Mouse (Mus musculus): ENCODE measurements around the gene Gm21818. TPM values are rescaled to one million over a fixed set of nuclear protein-coding genes. Genes with fewer than 3 reads are reported as not detected.
"Not testable (repeated sequence)": the region's sequence is repeated elsewhere in the genome, so short reads cannot be mapped to it uniquely, and the experiment has no call there.

Gm21818 gene
- polyA plus RNA-seq (2012; rRNA removed): not detected in 2 replicates

DNA sequence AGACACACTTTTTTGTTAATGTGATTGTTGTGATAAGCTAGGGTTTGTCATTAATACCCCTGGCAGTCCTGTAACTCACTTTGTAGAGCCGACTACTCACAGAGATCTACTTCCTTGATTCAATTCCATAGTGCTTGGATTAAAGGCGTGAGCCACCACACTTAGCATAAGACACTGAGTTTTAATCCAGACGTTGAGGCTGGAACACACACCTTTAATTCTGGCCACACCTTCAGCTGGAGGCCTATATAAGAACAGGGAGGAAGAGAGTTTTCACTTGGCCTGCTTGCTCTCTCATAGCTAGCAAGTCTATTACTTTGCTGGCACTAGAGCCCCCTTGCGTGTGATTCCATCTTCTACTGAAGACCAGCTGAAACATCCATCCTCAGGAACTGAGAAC lies at the start of gene Gm21818:
TSS of gene Gm21818 (plus strand) at position 301 of the 400 bp plus-strand sequence.
- not testable (repeated sequence) for H3K27me3 ChIP-seq (ENCODE audit: control insufficient read depth, insufficient read depth, low read length); DNase-seq (ENCODE audit: low read depth in 1 of 2, low spot score in 2 of 2); H3K36me3 ChIP-seq (ENCODE audit: control insufficient read depth, insufficient read depth, low read length); H3K4me1 ChIP-seq (ENCODE audit: control insufficient read depth, insufficient read depth, insufficient read length); H3K4me3 ChIP-seq (ENCODE audit: extremely low read depth, insufficient read depth, insufficient read length); H3K27ac ChIP-seq (ENCODE audit: insufficient read depth, low read length)
- WGBS: 90% methylated on average over 4 of the region's 4 CpGs

DNA sequence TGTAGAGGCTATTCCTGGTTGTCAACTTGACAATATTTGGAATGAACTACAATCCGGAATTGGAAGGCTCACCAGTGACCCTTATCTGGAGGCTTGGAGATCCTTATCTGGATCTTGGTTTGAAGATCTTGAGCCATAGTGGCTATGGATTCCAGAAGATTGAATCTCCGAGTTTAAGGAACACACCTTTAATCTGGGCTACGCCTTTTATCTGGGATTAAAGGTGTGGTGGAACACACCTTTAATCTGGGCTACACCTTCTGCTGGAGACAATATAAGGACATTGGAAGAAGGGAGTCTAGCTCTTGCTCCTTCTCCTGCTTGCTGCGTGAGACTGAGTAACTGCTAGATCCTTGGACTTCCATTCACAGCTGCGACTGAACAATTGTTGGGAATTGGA lies 32.3 kb upstream of the Gm21818 start, which contains the start of gene Gm20767:
TSS of gene Gm20767 (plus strand) at position 301 of the 400 bp plus-strand sequence.
- not testable (repeated sequence) for H3K27ac ChIP-seq (ENCODE audit: insufficient read depth, low read length); H3K36me3 ChIP-seq (ENCODE audit: control insufficient read depth, insufficient read depth, low read length); H3K4me1 ChIP-seq (ENCODE audit: control insufficient read depth, insufficient read depth, insufficient read length); H3K27me3 ChIP-seq (ENCODE audit: control insufficient read depth, insufficient read depth, low read length); DNase-seq (ENCODE audit: low read depth in 1 of 2, low spot score in 2 of 2); H3K4me3 ChIP-seq (ENCODE audit: extremely low read depth, insufficient read depth, insufficient read length)
- 86% methylated on average over 1 of the region's 5 CpGs for WGBS

GRCm38 (mm10) chr13:120142348-120142747 lies 29.9 kb upstream of the Gm21818 start:
- H3K4me1 ChIP-seq (ENCODE audit: control insufficient read depth, insufficient read depth, insufficient read length); DNase-seq (ENCODE audit: low read depth in 1 of 2, low spot score in 2 of 2); H3K27me3 ChIP-seq (ENCODE audit: control insufficient read depth, insufficient read depth, low read length); H3K27ac ChIP-seq (ENCODE audit: insufficient read depth, low read length); H3K36me3 ChIP-seq (ENCODE audit: control insufficient read depth, insufficient read depth, low read length); H3K4me3 ChIP-seq (ENCODE audit: extremely low read depth, insufficient read depth, insufficient read length): not testable (repeated sequence)
- WGBS: 58% methylated on average over 2 of the region's 3 CpGs

DNA sequence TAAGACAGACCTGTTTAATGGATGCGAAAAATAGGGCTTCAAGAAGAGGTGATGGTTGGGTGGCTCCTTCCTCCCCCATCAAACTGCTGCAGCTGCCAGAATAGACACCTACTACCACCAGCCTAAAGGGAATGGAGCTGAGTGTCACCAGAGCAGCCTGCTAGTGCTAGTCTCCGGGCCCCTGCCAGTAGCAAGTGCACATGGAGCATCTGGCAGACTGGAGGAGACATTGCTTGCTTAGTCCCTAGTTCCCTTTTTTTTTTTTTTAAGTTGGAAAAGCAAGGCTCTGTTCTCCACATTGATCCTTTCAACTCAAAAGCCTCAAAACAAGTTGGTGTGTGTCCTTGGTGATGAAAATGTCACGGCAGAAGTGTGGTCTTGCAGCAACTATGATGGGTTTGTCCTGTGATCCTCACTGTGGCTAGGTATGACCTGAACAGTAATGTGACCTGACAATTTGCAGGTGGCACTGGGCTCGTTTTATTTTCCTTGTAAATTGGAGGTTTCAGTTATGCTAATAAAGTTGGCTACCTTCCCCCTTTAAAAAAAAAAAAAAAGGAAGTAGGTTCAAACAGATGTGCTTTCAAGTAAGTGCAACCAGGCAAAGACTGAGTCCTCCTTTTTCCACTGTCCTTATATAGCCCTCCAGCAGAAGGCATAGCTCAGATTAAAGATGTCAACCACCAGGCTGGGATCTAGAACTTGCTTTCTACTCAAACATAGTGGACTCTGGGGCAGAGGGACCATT lies 22.4 kb upstream of the Gm21818 start:
- 7% methylated on average over 3 of the region's 4 CpGs for WGBS
- not testable (repeated sequence) for DNase-seq (ENCODE audit: low read depth in 1 of 2, low spot score in 2 of 2); H3K27me3 ChIP-seq (ENCODE audit: control insufficient read depth, insufficient read depth, low read length); H3K4me3 ChIP-seq (ENCODE audit: extremely low read depth, insufficient read depth, insufficient read length); H3K4me1 ChIP-seq (ENCODE audit: control insufficient read depth, insufficient read depth, insufficient read length); H3K36me3 ChIP-seq (ENCODE audit: control insufficient read depth, insufficient read depth, low read length)
- peak overlapping the region; percentile 62; the same call in 1 of the 2 replicates for H3K27ac ChIP-seq (ENCODE audit: insufficient read depth, low read length)

- H3K4me1 ChIP-seq (ENCODE audit: control insufficient read depth, insufficient read depth, insufficient read length); H3K4me3 ChIP-seq (ENCODE audit: extremely low read depth, insufficient read depth, insufficient read length); H3K36me3 ChIP-seq (ENCODE audit: control insufficient read depth, insufficient read depth, low read length); H3K27me3 ChIP-seq (ENCODE audit: control insufficient read depth, insufficient read depth, low read length): not testable (repeated sequence)
- H3K27ac ChIP-seq (ENCODE audit: insufficient read depth, low read length): peak overlapping the region; percentile 62
- 9% methylated on average over 3 of the region's 3 CpGs for WGBS
- peak in 1 of 2 experiments; percentile 3 for DNase-seq (ENCODE audit: low read depth in 1 of 2, low spot score in 2 of 2)
Measured at GRCm38 (mm10) chr13:120150589-120150988, 21.6 kb upstream of the Gm21818 start.

DNA sequence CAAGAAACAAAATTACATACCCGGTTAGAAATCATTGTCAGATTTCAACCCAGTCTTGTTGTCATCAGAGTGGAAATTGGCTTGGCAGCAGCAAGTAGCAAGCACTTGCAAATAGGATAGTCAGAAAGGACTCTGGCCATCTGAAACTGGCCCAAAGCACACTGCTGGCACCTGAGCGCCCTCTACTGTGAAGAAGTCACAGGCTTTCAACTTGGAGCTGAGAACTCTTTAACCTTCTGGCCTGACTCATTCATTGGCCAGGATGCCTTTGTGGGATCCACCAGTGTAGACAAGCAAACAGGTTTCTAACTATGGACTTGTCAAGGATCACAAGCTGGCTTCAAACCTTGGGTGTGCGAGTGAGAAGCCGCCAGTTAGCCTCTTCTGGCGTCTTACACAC lies 3.9 kb upstream of the Gm21818 start:
- H3K4me3 ChIP-seq (ENCODE audit: extremely low read depth, insufficient read depth, insufficient read length); H3K27ac ChIP-seq (ENCODE audit: insufficient read depth, low read length); H3K4me1 ChIP-seq (ENCODE audit: control insufficient read depth, insufficient read depth, insufficient read length); H3K36me3 ChIP-seq (ENCODE audit: control insufficient read depth, insufficient read depth, low read length); H3K27me3 ChIP-seq (ENCODE audit: control insufficient read depth, insufficient read depth, low read length): not testable (repeated sequence)
- WGBS: 61% methylated on average over 5 of the region's 5 CpGs
- DNase-seq (ENCODE audit: low read depth in 1 of 2, low spot score in 2 of 2): peak in 1 of 2 experiments; percentile 12

DNA sequence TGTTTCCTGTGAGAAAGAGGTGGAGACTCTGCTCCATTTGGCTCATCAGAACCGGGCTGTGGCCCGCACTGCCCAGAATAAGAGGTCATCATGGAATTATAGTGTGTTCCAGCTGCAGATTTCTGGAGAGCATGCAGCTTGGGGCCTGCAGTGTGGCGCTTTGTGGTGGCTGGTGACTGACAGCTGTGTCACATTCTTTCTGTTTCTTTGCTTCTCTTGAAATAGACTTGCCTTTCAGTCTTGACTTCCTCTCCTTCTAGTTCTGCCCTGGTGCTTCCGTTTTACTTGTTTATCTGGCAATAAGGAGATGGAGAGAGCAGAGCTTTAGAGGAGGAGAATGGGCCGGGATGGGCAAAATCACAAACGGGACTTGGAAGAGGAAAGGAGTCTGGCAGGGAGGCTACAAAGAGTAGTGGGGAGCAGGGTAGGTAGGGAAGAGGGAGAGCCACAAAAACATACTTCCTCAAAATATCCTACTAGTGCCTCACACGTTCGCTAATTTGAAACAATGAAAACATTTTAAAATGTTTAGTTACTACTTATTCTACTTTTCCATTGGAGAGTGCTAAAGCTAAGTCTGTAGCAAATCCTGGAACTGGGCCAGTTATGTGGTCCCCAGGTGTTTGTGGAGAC lies 24.1 kb downstream of the Gm21818 start:
- WGBS: 14% methylated on average over 7 of the region's 8 CpGs

GRCm38 (mm10) chr13:120215847-120216246 lies 43.6 kb downstream of the Gm21818 start, which contains the start of gene Gm21762:
Gm21762 (minus strand) TSS chr13:120215947.
- no CpG with 5 or more reads among the region's 2 CpGs for WGBS
- H3K4me3 ChIP-seq (ENCODE audit: extremely low read depth, insufficient read depth, insufficient read length): not testable (repeated sequence)

More for the DNA sequence above, 24.1 kb downstream of the Gm21818 start:
- DNase-seq (ENCODE audit: low read depth in 1 of 2, low spot score in 2 of 2); H3K36me3 ChIP-seq (ENCODE audit: control insufficient read depth, insufficient read depth, low read length); H3K4me1 ChIP-seq (ENCODE audit: control insufficient read depth, insufficient read depth, insufficient read length); H3K27me3 ChIP-seq (ENCODE audit: control insufficient read depth, insufficient read depth, low read length); H3K4me3 ChIP-seq (ENCODE audit: extremely low read depth, insufficient read depth, insufficient read length): not testable (repeated sequence)
- H3K27ac ChIP-seq (ENCODE audit: insufficient read depth, low read length): 0 out of 2 replicates have a peak overlapping the region, but pooled peaks have one; percentile 15

DNA sequence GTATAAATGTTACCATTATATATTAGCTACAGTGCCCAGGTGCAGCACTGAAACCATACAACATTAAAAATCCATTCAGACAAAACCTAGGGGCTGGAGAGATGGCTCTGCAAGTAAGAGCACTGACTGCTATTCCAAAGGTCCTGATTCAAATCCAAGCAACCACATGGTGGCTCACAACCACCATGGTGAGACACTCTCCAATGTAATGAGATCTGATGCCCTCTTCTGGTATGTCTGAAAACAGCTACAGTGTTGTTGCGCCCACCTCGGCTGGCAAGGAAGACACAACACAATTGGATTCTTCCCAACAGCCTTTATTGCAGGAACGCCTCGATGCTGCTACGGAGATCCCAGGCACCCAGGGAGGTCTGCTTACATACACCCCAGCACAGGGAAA lies 48.7 kb downstream of the Gm21818 start:
- DNase-seq (ENCODE audit: low read depth in 1 of 2, low spot score in 2 of 2): peak in 1 of 2 experiments; percentile 3
- H3K27ac ChIP-seq (ENCODE audit: insufficient read depth, low read length); H3K36me3 ChIP-seq (ENCODE audit: control insufficient read depth, insufficient read depth, low read length); H3K4me1 ChIP-seq (ENCODE audit: control insufficient read depth, insufficient read depth, insufficient read length); H3K27me3 ChIP-seq (ENCODE audit: control insufficient read depth, insufficient read depth, low read length); H3K4me3 ChIP-seq (ENCODE audit: extremely low read depth, insufficient read depth, insufficient read length): not testable (repeated sequence)
- 87% methylated on average over 5 of the region's 5 CpGs for WGBS

More at GRCm38 (mm10) chr13:120215847-120216246, 43.6 kb downstream of the Gm21818 start, which contains the start of gene Gm21762:
- not testable (repeated sequence) for H3K36me3 ChIP-seq (ENCODE audit: control insufficient read depth, insufficient read depth, low read length); DNase-seq (ENCODE audit: low read depth in 1 of 2, low spot score in 2 of 2); H3K27ac ChIP-seq (ENCODE audit: insufficient read depth, low read length); H3K27me3 ChIP-seq (ENCODE audit: control insufficient read depth, insufficient read depth, low read length); H3K4me1 ChIP-seq (ENCODE audit: control insufficient read depth, insufficient read depth, insufficient read length)

DNA sequence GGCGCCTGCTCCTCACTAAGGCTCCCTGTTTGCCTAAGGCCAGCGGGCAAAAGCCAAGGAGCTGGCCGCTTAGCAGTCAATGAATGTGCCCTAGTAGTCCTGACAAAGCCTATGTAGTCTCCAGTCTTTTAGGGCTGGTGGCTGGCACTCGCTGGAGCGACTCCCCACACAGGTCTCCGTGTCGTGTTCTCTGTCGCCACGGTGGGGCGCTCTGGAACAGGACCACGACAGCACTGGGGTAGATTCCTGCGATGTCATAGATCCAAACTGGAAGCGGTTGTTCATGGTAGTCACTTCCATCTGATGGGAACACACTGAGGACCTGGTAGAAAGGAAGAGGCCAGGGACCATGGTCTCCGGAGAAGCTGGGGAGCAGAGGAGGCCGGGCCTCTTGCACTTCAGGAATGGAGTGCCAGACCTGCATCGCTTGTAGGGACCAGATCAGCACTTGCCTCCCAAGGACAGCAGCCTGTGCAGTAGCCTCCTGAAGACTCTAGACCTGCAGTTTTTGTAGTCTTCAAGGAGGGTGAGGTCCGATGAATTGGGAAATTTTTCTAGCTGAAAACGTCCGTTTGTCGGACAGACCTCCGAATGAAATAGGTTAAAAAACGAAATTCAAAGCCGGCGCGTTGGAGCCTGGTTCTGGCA lies 50.9 kb downstream of the Gm21818 start:
- not testable (repeated sequence) for H3K4me3 ChIP-seq (ENCODE audit: extremely low read depth, insufficient read depth, insufficient read length); H3K27ac ChIP-seq (ENCODE audit: insufficient read depth, low read length); H3K36me3 ChIP-seq (ENCODE audit: control insufficient read depth, insufficient read depth, low read length); H3K4me1 ChIP-seq (ENCODE audit: control insufficient read depth, insufficient read depth, insufficient read length); DNase-seq (ENCODE audit: low read depth in 1 of 2, low spot score in 2 of 2); H3K27me3 ChIP-seq (ENCODE audit: control insufficient read depth, insufficient read depth, low read length)
- 96% methylated on average over 16 of the region's 25 CpGs for WGBS
